Mouse (Mus musculus): ENCODE measurements around the gene Prelid1.

- TF ChIP-seq CTCF (IDR thresholded peaks at IDR 0.05; ENCODE audit: low read depth) (no peak), EP300 (IDR thresholded peaks at IDR 0.05; ENCODE audit: low read depth) (no peak)
Measured at GRCm38 (mm10) chr13:55339259-55339658, 19.0 kb downstream of the Prelid1 start.

All from liver, embryonic 14.5 days (tissue).